Mouse (Mus musculus) thymus, postnatal 14 days (tissue): Measurements from ENCODE around the gene Ciao1.
"Not testable (repeated sequence)": the region's sequence is repeated elsewhere in the genome, so short reads cannot be mapped to it uniquely, and the experiment has no call there.

ENCODE experiments used
- DNase-seq: peaks from one replicate; pipeline ENCODE4 v3.0.0; 2021

The Ciao1 gene

GRCm38 (mm10) chr2:127247592-127248333 lies at the start of gene Ciao1, which contains the start of gene Tmem127:
TSS of gene Ciao1 (minus strand) at chr2:127247816.
TSS of gene Tmem127 (plus strand) at chr2:127247908.
- peak; percentile 98 for DNase-seq

GRCm38 (mm10) chr2:127297001-127297805 lies 49.6 kb upstream of the Ciao1 start:
- no peak for DNase-seq

- no peak for DNase-seq
Measured at GRCm38 (mm10) chr2:127292250-127292649, 44.6 kb upstream of the Ciao1 start.

GRCm38 (mm10) chr2:127278162-127278561 lies 30.5 kb upstream of the Ciao1 start:
- no peak for DNase-seq

- DNase-seq, result no peak
Measured at GRCm38 (mm10) chr2:127275551-127276320, 28.1 kb upstream of the Ciao1 start.

- DNase-seq, result no peak
Measured at GRCm38 (mm10) chr2:127274590-127274989, 27.0 kb upstream of the Ciao1 start.

- DNase-seq, result no peak
Measured at GRCm38 (mm10) chr2:127272806-127273205, 25.2 kb upstream of the Ciao1 start.

- DNase-seq, result not testable (repeated sequence)
Measured at GRCm38 (mm10) chr2:127272049-127272448, 24.4 kb upstream of the Ciao1 start.

- DNase-seq, result no peak
Measured at GRCm38 (mm10) chr2:127271042-127271515, 23.5 kb upstream of the Ciao1 start.

GRCm38 (mm10) chr2:127270300-127271041 lies 22.9 kb upstream of the Ciao1 start:
- peak; percentile 71 for DNase-seq

- DNase-seq, result peak; percentile 95
Measured at GRCm38 (mm10) chr2:127269491-127270299, 22.1 kb upstream of the Ciao1 start, which contains the start of gene Stard7. TSS of gene Stard7 (plus strand) at chr2:127270218.

- no peak for DNase-seq
Measured at GRCm38 (mm10) chr2:127267854-127268253, 20.2 kb upstream of the Ciao1 start.

GRCm38 (mm10) chr2:127262480-127262879 lies 14.9 kb upstream of the Ciao1 start:
- no peak for DNase-seq

GRCm38 (mm10) chr2:127259340-127259739 lies 11.7 kb upstream of the Ciao1 start:
- no peak for DNase-seq

GRCm38 (mm10) chr2:127255294-127255693 lies 7.7 kb upstream of the Ciao1 start:
- no peak for DNase-seq

GRCm38 (mm10) chr2:127254604-127255134 lies 7.1 kb upstream of the Ciao1 start:
- no peak for DNase-seq

GRCm38 (mm10) chr2:127252787-127253186 lies 5.2 kb upstream of the Ciao1 start:
- DNase-seq, result no peak

GRCm38 (mm10) chr2:127251880-127252527 lies 4.4 kb upstream of the Ciao1 start:
- DNase-seq, result no peak

- no peak for DNase-seq
Measured at GRCm38 (mm10) chr2:127251457-127251856, 3.8 kb upstream of the Ciao1 start.

GRCm38 (mm10) chr2:127250291-127251008 lies 2.8 kb upstream of the Ciao1 start:
- DNase-seq, result no peak
